Mouse (Mus musculus) C2C12 (cell line): Measurements from ENCODE around the gene Spdef. TPM values are rescaled to one million over a fixed set of nuclear protein-coding genes. Genes with fewer than 3 reads are reported as not detected.

Experiments used
- H3K27me3 ChIP-seq: one replicate; pipeline ENCODE4 v1.6.1; 2011; ENCODE audit not compliant: control insufficient read depth, insufficient read depth, insufficient read length
- H3K36me3 ChIP-seq: one replicate; pipeline ENCODE4 v1.6.1; 2011; ENCODE audit not compliant: control insufficient read depth, insufficient read depth
- H3K4me3 ChIP-seq: one replicate; pipeline ENCODE4 v1.5.1; 2011; ENCODE audit warnings: mild to moderate bottlenecking, control low read depth; ENCODE audit not compliant: poor library complexity, insufficient read depth, severe bottlenecking
- H3K79me2 ChIP-seq: one replicate; pipeline ENCODE4 v1.6.1; 2011; ENCODE audit not compliant: control insufficient read depth, insufficient read depth
- H3K79me3 ChIP-seq: one replicate; pipeline ENCODE4 v1.6.1; 2011; ENCODE audit warnings: low read depth, control low read depth
- H3ac ChIP-seq: one replicate; pipeline ENCODE3; 2011; ENCODE audit warnings: low read depth; ENCODE audit not compliant: control insufficient read depth, insufficient read length
- CEBPB ChIP-seq: IDR thresholded peaks from one replicate; pipeline ENCODE4 v1.6.1; 2011; ENCODE audit warnings: low read depth, mild to moderate bottlenecking, control low read depth, moderate library complexity
- CTCF ChIP-seq: IDR thresholded peaks from one replicate; pipeline ENCODE4 v1.5.1; 2011; ENCODE audit not compliant: control insufficient read depth, insufficient read depth, insufficient read length
- FOSL1 ChIP-seq: IDR thresholded peaks from one replicate; pipeline ENCODE4 v1.8.0; 2011; ENCODE audit warnings: mild to moderate bottlenecking, low read length; ENCODE audit not compliant: poor library complexity, insufficient read depth, severe bottlenecking
- MAX ChIP-seq: IDR thresholded peaks from one replicate; pipeline ENCODE4 v1.6.1; 2011; ENCODE audit warnings: mild to moderate bottlenecking, control low read depth
- MYOD1 ChIP-seq: IDR thresholded peaks from one replicate; pipeline ENCODE4 v1.6.1; 2011; ENCODE audit warnings: low read depth; ENCODE audit not compliant: control insufficient read depth, insufficient read length
- MYOG ChIP-seq: IDR thresholded peaks from one replicate; pipeline ENCODE4 v1.6.1; 2011; ENCODE audit not compliant: control insufficient read depth, insufficient read length; ENCODE audit errors: extremely low read depth
- USF1 ChIP-seq: IDR thresholded peaks from one replicate; pipeline ENCODE4 v1.6.1; 2011; ENCODE audit warnings: low read depth, mild to moderate bottlenecking, control low read depth, moderate library complexity
- polyA plus RNA-seq: library from polyadenylated mRNA; unstranded; fragments of >200 nt; fragmentation: generic; extraction: Trizol; gene quantifications from one replicate; pipeline ENCODE4 v1.2.1, GENCODE M21; 2012; ENCODE audit warnings: missing spikeins

Gene Spdef
- polyA plus RNA-seq, 1 experiment: not detected

DNA sequence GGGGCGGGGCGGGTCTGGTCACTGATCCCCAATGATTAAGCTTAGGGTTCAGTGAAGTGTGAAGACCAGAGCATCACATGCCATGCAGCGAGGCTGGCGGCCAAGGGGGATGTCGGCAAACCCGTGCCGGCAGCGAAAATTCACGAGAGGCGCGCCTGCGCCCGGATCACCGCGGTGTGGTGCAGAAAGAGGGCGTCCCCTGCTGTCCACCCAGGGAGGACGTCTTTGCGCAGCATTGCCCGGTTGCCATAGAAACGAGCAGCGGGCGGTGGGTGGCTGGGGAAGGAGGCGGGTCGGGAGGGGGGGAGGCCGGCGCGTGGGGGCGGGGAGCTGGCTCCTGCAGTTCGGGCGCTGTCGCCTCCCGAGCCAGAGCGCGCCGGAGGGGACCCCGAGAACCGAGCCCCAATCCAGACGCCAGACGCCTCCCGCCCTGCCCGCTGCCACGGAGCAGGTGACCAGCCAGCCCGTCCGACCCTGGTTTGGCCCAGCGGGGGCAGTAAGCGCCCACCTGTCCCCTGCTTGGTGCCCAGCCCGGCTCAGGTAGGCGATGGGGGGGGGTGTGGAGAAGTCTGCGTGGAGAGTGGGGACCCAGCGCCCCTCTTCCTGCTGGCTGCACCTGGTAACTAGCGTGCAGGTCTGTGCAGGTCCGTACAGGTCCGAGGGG lies 43.7 kb downstream of the Spdef start:
- Histone ChIP-seq H3K27me3 (peaks cover 56% of the 10 kb centered on the region), H3K36me3 (no peaks in the 10 kb centered on the region), H3K79me2 (no peaks in the 10 kb centered on the region), H3K79me3 (no peaks in the 10 kb centered on the region), H3ac (no peak overlapping the region), H3K4me3 (no peak overlapping the region)
- TF ChIP-seq MYOD1 (no peak), CEBPB (no peak), USF1 (no peak), MYOG (no peak), CTCF (no peak)

DNA sequence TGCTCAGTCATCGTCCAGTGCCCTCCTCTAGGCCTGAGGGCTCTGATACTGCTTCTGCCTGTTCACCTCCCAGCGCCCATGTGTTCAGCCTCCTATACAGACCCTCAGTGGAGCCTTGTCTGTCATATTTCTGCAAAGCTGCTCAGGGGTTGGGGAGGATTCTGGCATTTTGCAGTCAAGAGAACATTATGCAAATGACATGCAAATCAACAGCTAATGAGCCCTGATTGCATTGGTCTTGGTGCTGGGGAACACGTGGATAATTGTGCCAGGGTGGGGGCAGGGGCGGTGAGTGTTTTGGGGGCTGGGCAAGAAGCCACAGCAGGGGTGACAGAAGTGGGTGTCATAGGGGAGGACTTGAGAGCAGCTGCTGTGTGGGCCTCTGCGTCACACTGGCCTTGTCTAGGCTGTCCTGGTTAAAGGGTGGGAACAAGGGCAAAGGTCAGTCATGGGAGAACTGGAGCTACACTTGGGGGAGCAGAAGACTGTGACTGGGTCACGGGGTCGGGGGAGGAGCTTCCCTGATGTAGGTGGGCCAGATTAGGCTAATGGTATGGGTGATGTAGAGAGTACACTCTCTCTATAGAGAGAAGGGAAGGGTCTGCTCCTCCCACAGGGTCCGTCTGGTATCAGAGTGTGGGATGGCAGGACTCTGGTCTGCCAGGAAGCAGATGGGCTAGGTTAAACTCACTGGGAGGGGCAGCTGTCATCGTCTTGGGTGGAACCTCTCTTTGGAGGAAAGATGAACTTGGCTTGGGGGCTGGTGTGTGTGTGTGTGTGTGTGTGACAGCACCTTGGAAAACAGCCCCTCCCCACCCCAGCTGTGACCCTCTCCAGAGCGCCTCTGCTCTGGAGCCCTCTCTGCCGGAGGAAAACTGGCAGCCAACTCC lies 49.6 kb downstream of the Spdef start:
- Histone ChIP-seq H3K27me3 (peaks cover 12% of the 10 kb centered on the region), H3K36me3 (no peaks in the 10 kb centered on the region), H3ac (no peak overlapping the region), H3K79me2 (no peaks in the 10 kb centered on the region), H3K79me3 (no peaks in the 10 kb centered on the region), H3K4me3 (no peak overlapping the region)
- TF ChIP-seq MYOG (no peak), CEBPB (no peak), CTCF (no peak), FOSL1 (no peak), USF1 (no peak), MYOD1 (no peak), MAX (no peak)

DNA sequence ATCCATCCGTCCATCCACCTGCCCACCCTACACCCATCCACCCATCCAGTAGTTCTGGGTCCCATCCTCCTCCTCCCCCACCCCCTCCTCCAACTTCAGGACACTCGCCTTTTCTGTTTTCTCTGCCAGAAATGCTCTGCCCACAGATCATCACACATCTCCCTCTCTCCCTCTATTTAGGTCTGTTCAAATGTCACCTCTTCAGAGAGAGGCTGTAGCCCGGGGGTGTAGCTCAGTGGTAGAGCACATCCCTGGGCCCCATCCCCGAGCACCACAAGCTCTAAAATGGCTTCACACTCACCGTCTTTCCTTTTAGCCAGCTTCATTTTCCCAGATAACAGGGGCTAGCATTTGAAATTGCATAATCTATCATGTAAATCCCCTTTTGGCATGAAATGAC lies 51.0 kb downstream of the Spdef start:
- Histone ChIP-seq H3K79me3 (no peaks in the 10 kb centered on the region), H3K79me2 (no peaks in the 10 kb centered on the region), H3K27me3 (peaks cover 4% of the 10 kb centered on the region), H3ac (no peak overlapping the region), H3K36me3 (no peaks in the 10 kb centered on the region), H3K4me3 (no peak overlapping the region)
- TF ChIP-seq MYOG: no peak
- TF ChIP-seq MAX: no peak
- TF ChIP-seq MYOD1: no peak
- TF ChIP-seq CEBPB: no peak

DNA sequence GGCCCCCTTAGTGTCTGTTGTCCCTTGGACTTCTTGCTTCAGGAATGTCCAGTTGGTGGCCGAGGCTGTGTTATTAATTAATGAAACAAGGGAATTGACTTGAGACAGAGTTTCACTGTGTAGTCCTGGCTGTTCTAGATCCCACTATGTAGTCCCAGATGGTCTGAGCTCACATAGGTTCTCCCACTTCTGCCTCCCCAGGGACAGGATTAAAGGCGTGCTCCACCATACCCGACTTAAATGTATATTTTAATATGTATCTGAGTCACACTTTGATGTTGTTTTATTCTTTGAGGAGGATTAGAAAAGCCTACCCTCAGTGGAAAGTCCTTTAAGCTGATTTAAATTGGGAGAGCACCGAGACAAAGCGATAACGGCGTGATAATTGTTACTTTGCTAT lies 52.5 kb downstream of the Spdef start:
- no peaks in the 10 kb centered on the region for H3K79me2 ChIP-seq
- TF ChIP-seq MYOG: no peak
- no peak for TF ChIP-seq MAX
- TF ChIP-seq MYOD1: no peak
- no peak for TF ChIP-seq CTCF
- no peak for TF ChIP-seq FOSL1
- no peak for TF ChIP-seq CEBPB
- TF ChIP-seq USF1: no peak
- H3K4me3 ChIP-seq: no peak overlapping the region
- no peaks in the 10 kb centered on the region for H3K36me3 ChIP-seq
- peaks cover 4% of the 10 kb centered on the region for H3K27me3 ChIP-seq
- no peak overlapping the region for H3ac ChIP-seq
- no peaks in the 10 kb centered on the region for H3K79me3 ChIP-seq

DNA sequence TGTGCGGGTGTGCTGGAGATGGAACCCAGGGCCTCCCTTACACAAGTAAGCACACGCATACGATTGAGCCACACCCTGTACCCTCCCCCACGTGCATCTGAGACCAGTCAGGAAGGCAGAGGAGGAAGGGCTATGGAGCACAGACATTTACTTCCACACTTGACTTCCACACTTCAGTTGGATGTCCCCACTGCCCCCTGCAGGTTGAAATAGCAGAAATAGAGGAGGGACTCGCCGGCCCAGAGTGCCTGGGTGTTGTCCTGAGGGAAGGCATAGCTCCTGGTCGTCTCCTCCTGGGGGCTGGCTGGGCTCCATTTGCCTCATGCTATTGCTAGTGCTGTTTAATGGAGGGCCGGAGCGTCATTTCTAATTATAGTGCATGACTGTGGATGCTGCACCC lies 53.3 kb downstream of the Spdef start:
- H3K36me3 ChIP-seq: no peaks in the 10 kb centered on the region
- no peak overlapping the region for H3K4me3 ChIP-seq
- H3ac ChIP-seq: no peak overlapping the region
- H3K79me3 ChIP-seq: no peaks in the 10 kb centered on the region
- TF ChIP-seq FOSL1: no peak
- no peak for TF ChIP-seq CEBPB
- TF ChIP-seq MAX: no peak
- TF ChIP-seq CTCF: no peak
- TF ChIP-seq MYOG: no peak
- no peak for TF ChIP-seq MYOD1
- no peak for TF ChIP-seq USF1
- H3K27me3 ChIP-seq: peaks cover 4% of the 10 kb centered on the region
- H3K79me2 ChIP-seq: no peaks in the 10 kb centered on the region

DNA sequence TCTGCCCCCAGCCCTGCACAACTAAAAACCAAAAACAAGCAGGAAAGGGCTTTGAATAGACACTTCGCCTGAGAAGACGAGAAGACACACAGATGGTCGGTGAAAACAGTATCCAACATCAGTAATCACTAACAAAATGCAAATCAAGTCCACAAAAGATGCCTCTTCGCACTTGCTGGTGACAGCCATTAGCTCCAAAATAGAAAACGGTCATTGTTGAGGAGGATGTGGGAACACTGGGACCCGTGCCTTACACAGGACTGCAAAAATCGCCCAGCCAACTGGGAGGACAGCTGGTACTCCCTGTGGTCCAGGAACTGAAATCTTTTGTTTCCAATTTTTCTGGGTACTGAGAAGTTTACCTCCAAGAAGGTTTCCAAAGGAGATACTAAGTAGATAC lies 54.8 kb downstream of the Spdef start:
- TF ChIP-seq CTCF (no peak), MYOG (no peak), USF1 (no peak), FOSL1 (no peak), CEBPB (no peak)
- H3K27me3 ChIP-seq: peaks cover 4% of the 10 kb centered on the region

More for the DNA sequence above, 54.8 kb downstream of the Spdef start:
- H3K4me3 ChIP-seq: no peak overlapping the region
- no peak overlapping the region for H3ac ChIP-seq
- H3K79me3 ChIP-seq: no peaks in the 10 kb centered on the region
- H3K36me3 ChIP-seq: no peaks in the 10 kb centered on the region
- no peaks in the 10 kb centered on the region for H3K79me2 ChIP-seq
